Mouse (Mus musculus): ENCODE results near the gene Gm3404. TPM values are rescaled to one million over a fixed set of nuclear protein-coding genes. Genes with fewer than 3 reads are reported as not detected.
"Not testable (repeated sequence)": the region's sequence is repeated elsewhere in the genome, so short reads cannot be mapped to it uniquely, and the experiment has no call there.

Gene Gm3404
- polyA plus RNA-seq (2021) = not detected

- DNase-seq (ENCODE audit: low read depth, low spot score); H3K27me3 ChIP-seq; CTCF ChIA-PET; in situ Hi-C loops (cut with MboI; ENCODE audit: low pct_unique_long_range_greater_than_20kb); POLR2A ChIA-PET; ATAC-seq: not testable (repeated sequence)
Measured at GRCm38 (mm10) chr5:146525501-146525900, at the start of gene Gm3404. TSS of gene Gm3404 (plus strand) at chr5:146525801.

GRCm38 (mm10) chr5:146479564-146479963 is 46.0 kb upstream of the Gm3404 start:
- peak; percentile 72 for TF ChIP-seq CTCF (IDR thresholded peaks at IDR 0.05)
- in situ Hi-C loops (cut with MboI; ENCODE audit: low pct_unique_long_range_greater_than_20kb) = loop anchor here (5.0 kb wide), 1 partner anchor 102 kb away; no protein-coding TSS in a partner anchor
- ATAC-seq; H3K27me3 ChIP-seq; CTCF ChIA-PET; DNase-seq (ENCODE audit: low read depth, low spot score); POLR2A ChIA-PET: not testable (repeated sequence)

- CTCF ChIA-PET; in situ Hi-C loops (cut with MboI; ENCODE audit: low pct_unique_long_range_greater_than_20kb); ATAC-seq; POLR2A ChIA-PET; DNase-seq (ENCODE audit: low read depth, low spot score); H3K27me3 ChIP-seq: not testable (repeated sequence)
Measured at GRCm38 (mm10) chr5:146481665-146482064, 43.9 kb upstream of the Gm3404 start, which contains the start of gene Gm6408. TSS of gene Gm6408 (plus strand) at chr5:146481965.

GRCm38 (mm10) chr5:146488959-146489358 is 36.6 kb upstream of the Gm3404 start:
- TF ChIP-seq CTCF (IDR thresholded peaks at IDR 0.05) = peak; percentile 66
- DNase-seq (ENCODE audit: low read depth, low spot score); H3K27me3 ChIP-seq; ATAC-seq; CTCF ChIA-PET; POLR2A ChIA-PET; in situ Hi-C loops (cut with MboI; ENCODE audit: low pct_unique_long_range_greater_than_20kb): not testable (repeated sequence)

GRCm38 (mm10) chr5:146491063-146491462 is 34.5 kb upstream of the Gm3404 start, which contains the start of gene Gm6370:
TSS of gene Gm6370 (plus strand) at chr5:146491363.
- DNase-seq (ENCODE audit: low read depth, low spot score); POLR2A ChIA-PET; CTCF ChIA-PET; ATAC-seq; H3K27me3 ChIP-seq; in situ Hi-C loops (cut with MboI; ENCODE audit: low pct_unique_long_range_greater_than_20kb): not testable (repeated sequence)

GRCm38 (mm10) chr5:146502099-146502498 is 23.5 kb upstream of the Gm3404 start, which contains the start of gene 4930449I24Rik:
TSS of gene 4930449I24Rik (plus strand) at chr5:146502399.
- in situ Hi-C loops (cut with MboI; ENCODE audit: low pct_unique_long_range_greater_than_20kb); POLR2A ChIA-PET; H3K27me3 ChIP-seq; CTCF ChIA-PET; DNase-seq (ENCODE audit: low read depth, low spot score); ATAC-seq: not testable (repeated sequence)

- POLR2A ChIA-PET; H3K27me3 ChIP-seq; ATAC-seq; CTCF ChIA-PET; in situ Hi-C loops (cut with MboI; ENCODE audit: low pct_unique_long_range_greater_than_20kb); DNase-seq (ENCODE audit: low read depth, low spot score): not testable (repeated sequence)
Measured at GRCm38 (mm10) chr5:146513823-146514222, 11.8 kb upstream of the Gm3404 start, which contains the start of gene Gm3402. TSS of gene Gm3402 (plus strand) at chr5:146514123.

GRCm38 (mm10) chr5:146537347-146537746 is 11.7 kb downstream of the Gm3404 start, which contains the start of gene Gm3409:
TSS of gene Gm3409 (plus strand) at chr5:146537647.
- DNase-seq (ENCODE audit: low read depth, low spot score); ATAC-seq; POLR2A ChIA-PET; H3K27me3 ChIP-seq; CTCF ChIA-PET; in situ Hi-C loops (cut with MboI; ENCODE audit: low pct_unique_long_range_greater_than_20kb): not testable (repeated sequence)

- in situ Hi-C loops (cut with MboI; ENCODE audit: low pct_unique_long_range_greater_than_20kb); DNase-seq (ENCODE audit: low read depth, low spot score); CTCF ChIA-PET; H3K27me3 ChIP-seq; ATAC-seq; POLR2A ChIA-PET: not testable (repeated sequence)
Measured at GRCm38 (mm10) chr5:146555836-146556235, 30.2 kb downstream of the Gm3404 start, which contains the start of gene Gm3415. TSS of gene Gm3415 (plus strand) at chr5:146556136.

GRCm38 (mm10) chr5:146564259-146564658 is 38.7 kb downstream of the Gm3404 start:
- ATAC-seq (no peak), DNase-seq (ENCODE audit: low read depth, low spot score) (no peak)
- ChIA-PET POLR2A (no interaction called here), CTCF (interaction anchor here (0.7 kb wide), 1 partner anchor 8 kb away, joined by 3 read pairs; no protein-coding TSS in a partner anchor)
- no peak for TF ChIP-seq CTCF (IDR thresholded peaks at IDR 0.05)
- peaks cover 5% of the 10 kb centered on the region for H3K27me3 ChIP-seq
- in situ Hi-C loops (cut with MboI; ENCODE audit: low pct_unique_long_range_greater_than_20kb) = no loop called here

- ATAC-seq (no peak), DNase-seq (ENCODE audit: low read depth, low spot score) (no peak)
- in situ Hi-C loops (cut with MboI; ENCODE audit: low pct_unique_long_range_greater_than_20kb) = loop anchor here (5.0 kb wide), 1 partner anchor 420 kb away; no protein-coding TSS in a partner anchor
- CTCF ChIA-PET = no interaction called here
- peak; percentile 55 for TF ChIP-seq CTCF (IDR thresholded peaks at IDR 0.05)
- POLR2A ChIA-PET = no interaction called here
- H3K27me3 ChIP-seq = peaks cover 5% of the 10 kb centered on the region
Measured at GRCm38 (mm10) chr5:146567054-146567453, 41.5 kb downstream of the Gm3404 start.

- H3K27me3 ChIP-seq = peaks cover 15% of the 10 kb centered on the region
- DNase-seq (ENCODE audit: low read depth, low spot score); CTCF ChIA-PET; ATAC-seq; POLR2A ChIA-PET; in situ Hi-C loops (cut with MboI; ENCODE audit: low pct_unique_long_range_greater_than_20kb): not testable (repeated sequence)
Measured at GRCm38 (mm10) chr5:146570179-146570578, 44.6 kb downstream of the Gm3404 start.

- DNase-seq (ENCODE audit: low read depth, low spot score); POLR2A ChIA-PET; ATAC-seq: not testable (repeated sequence)
Measured at GRCm38 (mm10) chr5:146571830-146572734, 46.5 kb downstream of the Gm3404 start.

GRCm38 (mm10) chr5:146572735-146573042 is 47.1 kb downstream of the Gm3404 start:
- DNase-seq (ENCODE audit: low read depth, low spot score); POLR2A ChIA-PET; ATAC-seq; in situ Hi-C loops (cut with MboI; ENCODE audit: low pct_unique_long_range_greater_than_20kb): not testable (repeated sequence)
- CTCF ChIA-PET = interaction anchor here (1.1 kb wide), 1 partner anchor 9 kb away, joined by 3 read pairs; no protein-coding TSS in a partner anchor
- peaks cover 11% of the 10 kb centered on the region for H3K27me3 ChIP-seq

More at GRCm38 (mm10) chr5:146571830-146572734, 46.5 kb downstream of the Gm3404 start:
- in situ Hi-C loops (cut with MboI; ENCODE audit: low pct_unique_long_range_greater_than_20kb) = not testable (repeated sequence)
- CTCF ChIA-PET = interaction anchor here (1.1 kb wide), 1 partner anchor 8 kb away, joined by 3 read pairs; no protein-coding TSS in a partner anchor
- H3K27me3 ChIP-seq = peaks cover 15% of the 10 kb centered on the region
